Mouse (Mus musculus) large intestine, adult 2 months (tissue): ENCODE measurements around the gene Dhx32. TPM values are rescaled to one million over a fixed set of nuclear protein-coding genes. Genes with fewer than 3 reads are reported as not detected.

Source experiments
- DNase-seq: peaks from one replicate; pipeline ENCODE4 v3.0.0-alpha.2; 2012; ENCODE audit warnings: low read depth, low spot score
- WGBS: fragments of 180-500 bp; shearing (Covaris S2); methylation state at CpG from one replicate; pipeline ENCODE4 v1.1.7; 2018; 5-methylcytosine and 5-hydroxymethylcytosine counted together
- polyA plus RNA-seq: library from polyadenylated mRNA; depleted of rRNA; stranded (reverse); fragments of >200 nt; gene quantifications from 2 replicates; pipeline ENCODE4 v1.2.3, GENCODE M21; 2012

The Dhx32 gene
- polyA plus RNA-seq, 1 experiment, result 35.9 TPM

DNA sequence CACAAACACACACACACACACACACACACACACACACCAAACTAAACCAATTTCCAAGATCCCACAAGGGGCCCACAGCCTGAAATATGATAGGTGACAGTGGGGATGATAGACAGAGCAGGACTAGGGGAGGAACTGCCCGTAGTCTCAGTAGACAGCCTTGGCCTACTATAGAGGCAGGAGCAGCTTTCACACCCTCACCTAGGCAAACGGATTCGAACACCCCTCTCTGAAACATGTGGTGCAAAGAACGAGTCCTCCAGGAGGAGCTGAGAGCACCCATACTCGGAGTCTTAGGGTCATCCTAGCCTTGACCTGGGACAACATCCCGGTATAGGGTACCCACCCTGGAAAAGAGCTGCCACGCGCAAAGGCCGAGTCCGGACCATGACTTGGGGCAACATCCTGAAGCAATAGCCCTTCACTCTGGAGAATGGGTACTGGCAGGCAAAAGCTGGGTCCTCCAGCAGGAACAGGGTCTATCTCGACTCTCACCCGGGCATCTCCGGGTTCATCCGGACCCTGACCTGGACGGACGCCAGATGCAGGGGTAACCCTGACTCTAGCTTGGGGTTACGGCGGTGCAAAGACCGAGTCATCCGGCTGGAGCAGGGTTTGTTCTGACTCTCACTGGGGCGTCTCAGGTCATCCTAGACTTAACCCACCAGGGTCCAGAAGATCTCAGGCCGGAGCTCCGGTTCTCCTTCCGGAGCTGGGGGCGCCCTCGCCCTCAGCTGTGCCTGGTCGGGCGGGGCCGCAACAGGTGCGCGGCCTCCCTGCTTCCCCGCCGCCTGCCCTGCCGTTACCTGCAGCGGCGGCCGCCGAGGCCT is 6.5 kb downstream of the Dhx32 start:
- WGBS, result 3% methylated on average over 38 of the region's 38 CpGs
- no peak for DNase-seq

DNA sequence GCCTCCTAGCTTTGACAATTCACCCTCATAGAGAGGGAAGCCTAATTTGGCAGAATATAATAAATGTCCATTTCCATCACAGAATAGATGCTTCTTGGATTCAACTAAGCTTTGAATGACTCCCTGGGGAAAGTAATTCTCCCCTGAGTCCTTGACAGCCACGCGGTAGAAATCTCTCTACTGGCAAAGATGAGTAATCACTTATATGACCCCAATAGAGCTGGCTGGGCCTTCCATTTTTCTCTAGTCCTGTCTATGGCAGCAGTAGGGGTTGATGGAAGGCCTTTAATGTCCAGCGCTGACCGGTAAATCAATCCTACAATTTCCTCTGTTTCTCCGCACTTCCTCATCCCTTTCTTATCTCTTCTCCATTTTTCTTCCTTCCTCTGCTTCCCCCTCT is 7.3 kb downstream of the Dhx32 start:
- 29% methylated on average over 5 of the region's 5 CpGs for WGBS
- no peak for DNase-seq

DNA sequence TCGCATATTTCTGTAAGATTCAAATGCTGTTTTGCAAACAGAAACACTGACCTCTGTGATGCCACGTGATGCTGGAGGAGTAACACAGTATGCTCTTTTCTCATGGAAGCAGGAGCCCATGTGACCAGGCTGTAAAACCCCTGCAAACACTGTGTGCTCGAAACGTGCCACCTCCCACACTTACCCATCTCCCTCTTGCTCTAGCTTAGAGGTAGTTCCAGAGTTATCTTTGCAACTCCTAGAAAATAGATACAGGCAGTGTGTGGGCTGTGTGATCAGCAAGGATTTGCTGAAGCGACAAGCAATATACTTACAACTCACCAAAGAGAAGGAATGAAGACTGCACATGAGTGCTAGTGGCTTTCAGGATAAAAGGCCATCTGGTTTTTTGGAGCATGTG is 14.0 kb downstream of the Dhx32 start:
- WGBS, result 56% methylated on average over 5 of the region's 5 CpGs
- DNase-seq, result no peak

DNA sequence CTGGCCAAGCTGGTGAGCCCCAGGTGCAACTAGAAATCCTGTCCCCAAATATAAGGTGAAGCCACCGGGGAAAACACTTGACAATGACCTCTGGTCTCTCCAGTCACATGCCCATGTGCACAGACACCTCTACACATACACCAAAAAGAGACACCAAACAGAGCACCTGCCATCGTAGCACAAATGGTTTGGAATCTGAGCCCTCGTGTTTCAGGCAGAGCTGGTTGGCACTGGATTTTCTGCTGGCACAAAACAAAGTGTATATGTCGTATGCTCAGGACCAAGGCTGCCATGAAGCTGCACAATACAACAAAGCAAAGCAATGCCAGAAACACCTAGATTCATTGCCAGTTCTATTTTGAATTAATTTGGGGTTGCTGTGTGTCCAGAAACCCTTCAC is 14.5 kb downstream of the Dhx32 start:
- DNase-seq, result no peak
- WGBS, result 59% methylated on average over 4 of the region's 4 CpGs

DNA sequence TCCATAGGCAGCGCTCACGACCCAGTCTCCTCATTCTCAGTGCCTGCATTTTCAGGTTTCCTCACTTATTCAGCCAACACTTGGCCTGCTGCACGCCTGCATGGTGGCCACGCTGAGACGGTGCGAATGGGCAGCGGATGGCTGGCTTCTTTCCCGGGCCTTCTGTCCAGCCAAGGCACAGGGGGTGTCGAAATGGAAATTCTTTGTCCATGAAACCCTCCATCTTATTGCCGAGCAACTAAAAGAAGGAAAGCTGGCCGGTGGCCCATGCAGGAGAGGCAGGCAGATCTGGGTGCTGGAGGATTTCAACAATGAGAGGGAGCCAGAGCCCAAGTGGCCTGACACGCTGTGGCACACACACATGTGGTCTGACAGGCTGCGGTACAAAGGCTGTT is 16.7 kb downstream of the Dhx32 start:
- 82% methylated on average over 13 of the region's 13 CpGs for WGBS
- DNase-seq, result no peak

DNA sequence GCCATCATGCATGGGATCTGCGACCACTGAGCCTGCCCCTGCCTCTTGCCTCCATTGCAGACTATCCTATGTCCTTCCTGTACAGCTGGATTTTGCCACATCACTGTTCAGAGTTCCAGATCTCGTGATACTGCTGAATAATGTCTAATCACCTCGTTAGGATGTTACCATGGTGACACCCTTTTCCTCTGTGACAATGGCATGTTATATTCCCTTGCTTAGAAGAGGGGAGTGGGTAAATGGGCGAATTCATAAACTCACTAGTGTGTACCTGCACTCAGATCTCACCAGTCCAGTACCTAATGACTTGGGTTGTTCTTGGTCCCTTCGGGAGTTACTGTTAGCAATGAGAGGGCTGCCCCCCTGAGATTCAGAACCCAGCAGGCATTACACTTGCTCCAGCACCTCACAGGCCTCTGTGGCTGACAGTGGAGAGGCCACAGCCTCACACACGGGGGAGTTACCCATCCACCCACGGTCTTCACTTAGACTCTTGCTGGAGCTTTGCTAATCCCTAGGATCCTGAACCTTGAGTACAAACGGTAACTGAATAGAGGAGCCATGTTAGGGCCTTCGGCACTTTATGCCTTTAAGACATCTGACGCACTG is 17.2 kb downstream of the Dhx32 start:
- DNase-seq, result no peak
- WGBS, result 80% methylated on average over 10 of the region's 10 CpGs

DNA sequence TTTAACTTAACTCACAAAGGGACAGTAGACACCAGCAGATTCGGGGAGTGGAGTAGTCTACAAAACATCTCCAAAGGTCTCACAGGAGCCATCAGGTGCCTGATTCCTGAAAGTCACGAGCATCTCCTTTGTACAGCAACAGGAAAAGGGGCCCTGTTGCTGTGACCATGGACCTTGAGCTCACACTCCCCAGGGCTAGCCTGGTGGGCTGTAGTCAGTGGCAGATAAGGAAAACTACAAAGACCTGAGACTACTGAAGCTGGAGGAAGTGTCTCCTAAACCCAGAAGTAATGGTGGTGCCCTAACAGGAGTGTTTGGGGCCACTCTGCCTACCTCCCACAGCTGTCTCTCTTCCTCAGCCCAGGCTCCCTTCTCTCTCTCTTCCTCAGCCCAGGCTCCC is 18.1 kb downstream of the Dhx32 start:
- no peak for DNase-seq
- WGBS, result 64% methylated on average over 2 of the region's 2 CpGs

DNA sequence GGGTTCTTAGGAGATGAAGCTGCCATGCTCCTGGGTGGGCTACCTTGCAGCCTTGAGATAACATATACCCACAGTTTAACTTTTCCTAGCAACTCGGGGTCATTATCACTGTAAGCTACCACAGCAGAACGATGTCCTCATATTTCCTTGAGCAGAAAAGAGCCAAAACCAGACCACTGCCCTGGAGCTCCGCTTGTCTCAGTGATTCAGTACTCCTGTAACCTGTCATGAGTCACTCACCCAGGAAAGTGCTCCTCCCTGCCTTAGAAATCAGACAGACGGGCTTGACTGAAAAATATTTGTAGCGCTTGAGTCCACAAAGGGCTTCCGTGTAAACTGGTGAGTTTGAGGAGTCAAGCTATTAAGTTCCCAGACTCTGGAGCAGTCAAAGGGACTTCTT is 19.8 kb downstream of the Dhx32 start:
- no peak for DNase-seq
- WGBS, result 71% methylated on average over 6 of the region's 6 CpGs

DNA sequence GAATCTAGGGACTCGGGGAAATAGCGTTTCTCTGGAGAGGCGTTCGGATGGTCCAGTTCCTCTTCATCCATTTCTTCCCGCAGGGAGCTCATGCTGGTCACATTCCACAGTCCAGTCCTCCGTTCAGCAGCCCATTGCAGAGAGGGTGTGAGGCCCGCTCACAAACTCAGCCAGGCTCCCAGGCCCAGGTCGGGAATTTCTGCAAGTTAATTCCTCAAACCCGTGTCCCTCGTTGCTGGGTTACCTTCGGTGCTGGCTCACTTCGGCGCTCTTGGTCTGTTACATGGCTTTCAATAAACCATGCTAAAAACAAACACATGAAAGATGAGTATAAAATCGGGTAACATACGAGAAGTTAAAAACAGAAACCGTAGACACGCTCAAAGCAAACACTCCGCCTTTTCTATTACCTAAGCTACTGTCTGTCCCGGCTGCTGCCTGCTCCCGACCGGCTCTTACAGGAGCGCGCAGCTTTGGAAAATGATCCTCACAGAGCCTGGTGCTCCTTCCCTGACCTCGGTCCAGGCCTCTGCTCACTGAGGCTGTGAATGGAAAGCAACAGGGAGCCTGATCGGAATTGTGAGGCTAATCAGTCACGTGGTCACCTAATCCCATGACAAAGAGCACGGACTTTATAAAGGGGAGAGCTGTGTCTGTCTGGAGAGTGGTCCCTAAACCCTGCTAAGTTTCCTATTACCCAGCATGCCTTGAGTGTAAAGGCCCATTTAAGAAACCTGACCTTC is 22.7 kb downstream of the Dhx32 start:
- no peak for DNase-seq
- WGBS, result 69% methylated on average over 27 of the region's 27 CpGs

DNA sequence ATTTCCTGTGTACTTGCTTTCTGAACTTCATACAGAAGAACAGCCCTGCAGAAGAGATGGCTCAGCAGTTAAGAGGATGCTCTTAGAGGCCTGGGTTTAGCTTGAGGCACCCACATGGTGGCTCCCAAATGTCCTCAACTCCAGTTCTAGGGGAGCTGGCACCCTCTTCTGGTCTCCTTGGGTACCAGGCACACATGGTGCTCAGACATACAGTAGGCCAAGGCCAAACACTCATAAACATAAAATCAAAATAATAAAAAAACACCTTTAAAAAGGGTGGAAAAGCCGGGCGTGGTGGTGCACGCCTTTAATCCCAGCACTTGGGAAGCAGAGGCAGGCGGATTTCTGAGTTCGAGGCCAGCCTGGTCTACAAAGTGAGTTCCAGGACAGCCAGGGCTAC is 23.8 kb downstream of the Dhx32 start:
- 80% methylated on average over 5 of the region's 5 CpGs for WGBS
- DNase-seq, result no peak

DNA sequence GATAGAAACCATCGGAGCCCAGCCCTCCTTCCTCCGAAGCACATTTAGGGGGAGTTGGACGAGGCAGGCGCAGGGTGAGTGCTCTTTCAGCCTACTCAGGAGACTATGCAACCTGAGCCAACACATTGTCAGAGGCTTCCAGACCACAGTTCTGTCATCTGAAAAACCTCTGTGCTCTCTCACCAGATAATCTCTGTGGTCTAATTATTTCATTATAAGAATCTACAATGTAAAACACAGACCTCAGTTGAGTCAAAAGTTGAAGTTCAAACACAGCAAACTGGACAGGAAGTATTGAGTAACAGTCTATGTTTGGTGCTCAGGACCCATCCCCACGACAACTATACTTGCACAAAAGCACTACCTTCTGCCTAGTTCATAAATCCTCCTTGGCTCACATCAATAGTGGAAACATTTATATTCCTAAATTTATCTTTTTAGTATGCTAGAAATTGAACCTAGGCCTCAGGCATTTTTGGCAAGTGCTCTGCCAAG is 24.5 kb downstream of the Dhx32 start:
- WGBS, result 67% methylated on average over 5 of the region's 5 CpGs
- DNase-seq, result no peak

DNA sequence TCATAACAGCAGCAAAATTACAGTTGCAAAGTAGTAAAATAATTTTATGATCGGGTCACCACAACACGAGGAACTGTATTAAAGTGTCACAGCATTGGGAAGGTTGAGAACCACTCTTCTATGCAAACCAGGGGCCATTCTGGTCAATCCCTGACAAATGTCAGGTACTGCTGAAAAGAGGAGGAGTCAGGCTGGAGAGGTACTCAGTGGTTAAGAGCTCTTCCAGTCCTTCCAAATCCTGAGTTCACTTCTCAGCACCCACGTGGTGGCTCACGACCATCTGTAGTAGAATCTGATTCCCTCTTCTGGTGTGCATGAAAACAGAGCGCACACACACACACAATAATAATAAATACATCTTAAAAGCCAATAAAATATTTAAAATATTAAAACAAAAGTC is 31.4 kb downstream of the Dhx32 start:
- 53% methylated on average over 5 of the region's 5 CpGs for WGBS
- no peak for DNase-seq

DNA sequence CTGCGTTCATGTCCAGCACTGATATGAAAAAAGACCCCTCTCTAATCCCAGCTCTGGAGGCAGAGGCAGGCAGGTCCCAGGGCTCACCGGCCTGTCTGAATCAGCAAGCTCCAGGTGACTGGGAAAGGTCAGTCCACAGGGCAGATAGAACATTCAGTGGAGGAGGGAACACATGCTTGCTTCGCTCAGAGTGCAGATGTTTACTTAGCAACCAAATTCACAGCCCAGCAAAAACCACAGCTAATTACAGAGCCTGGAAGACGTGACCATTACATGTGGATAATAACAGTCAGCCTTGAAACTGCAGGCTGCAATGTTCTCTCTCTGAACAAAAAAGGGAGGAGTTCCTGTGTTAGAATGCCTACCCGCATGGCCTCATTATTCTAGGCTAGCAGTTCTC is 31.9 kb downstream of the Dhx32 start:
- WGBS, result 30% methylated on average over 5 of the region's 5 CpGs
- no peak for DNase-seq

DNA sequence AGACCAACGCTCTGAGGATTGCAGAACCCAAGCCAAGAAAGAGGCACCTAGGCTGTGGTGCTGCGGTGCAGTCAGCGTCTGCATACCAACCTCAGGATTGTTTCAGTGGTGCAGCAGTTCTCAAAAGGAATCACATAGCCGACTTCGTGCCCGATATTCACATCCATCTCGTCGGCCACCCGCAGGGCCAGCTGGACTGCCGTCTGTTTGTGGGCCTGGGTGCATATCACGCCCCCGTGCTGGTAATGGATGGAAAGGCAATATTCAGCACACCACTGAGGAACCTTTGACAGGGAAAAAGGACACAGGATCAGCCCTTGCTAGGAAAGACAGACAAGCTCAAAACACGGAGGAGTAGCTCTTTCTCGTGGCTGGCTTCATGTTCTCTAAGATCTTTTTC is 33.8 kb downstream of the Dhx32 start:
- 82% methylated on average over 14 of the region's 14 CpGs for WGBS
- DNase-seq, result no peak

DNA sequence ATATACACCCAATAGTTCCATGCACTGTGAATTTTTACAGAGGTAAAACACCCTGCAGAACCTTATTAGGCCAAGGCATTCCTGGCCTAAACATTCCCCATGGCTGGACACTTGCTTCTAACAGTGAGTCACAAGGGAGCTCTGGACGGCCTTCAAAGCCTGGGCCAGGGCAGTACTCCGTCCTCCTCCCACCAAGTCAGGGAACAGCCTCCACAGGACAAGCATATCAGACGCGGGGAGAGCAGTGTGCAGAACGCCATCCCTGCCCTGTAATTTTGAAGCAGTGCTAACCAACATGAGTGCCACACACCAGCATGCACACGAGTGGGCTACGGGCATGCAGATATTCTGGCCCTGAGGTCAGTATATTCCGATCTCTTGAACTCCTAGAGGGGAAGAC is 35.2 kb downstream of the Dhx32 start:
- WGBS, result 78% methylated on average over 8 of the region's 8 CpGs

DNA sequence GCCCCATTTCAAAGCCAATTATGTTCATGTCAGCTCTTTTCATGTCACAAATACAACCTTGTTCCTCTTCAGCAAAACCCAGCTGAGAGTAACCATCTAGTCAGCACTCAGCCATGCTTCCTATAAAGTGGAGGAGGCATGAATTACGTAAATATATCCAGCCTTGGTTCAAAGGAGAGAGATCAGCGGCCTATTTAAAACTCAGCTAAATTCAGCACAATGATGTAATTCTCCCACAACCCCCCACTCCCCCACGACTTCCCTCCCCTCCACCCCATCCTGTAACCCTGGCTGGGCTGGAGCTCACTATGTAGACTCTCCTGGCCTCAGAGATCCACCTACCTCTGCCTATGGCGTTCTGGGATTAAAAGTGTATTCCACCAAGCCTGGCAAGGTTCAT is 37.8 kb downstream of the Dhx32 start:
- 53% methylated on average over 4 of the region's 4 CpGs for WGBS
- DNase-seq, result no peak

More for the DNA sequence above, 35.2 kb downstream of the Dhx32 start:
- no peak for DNase-seq

DNA sequence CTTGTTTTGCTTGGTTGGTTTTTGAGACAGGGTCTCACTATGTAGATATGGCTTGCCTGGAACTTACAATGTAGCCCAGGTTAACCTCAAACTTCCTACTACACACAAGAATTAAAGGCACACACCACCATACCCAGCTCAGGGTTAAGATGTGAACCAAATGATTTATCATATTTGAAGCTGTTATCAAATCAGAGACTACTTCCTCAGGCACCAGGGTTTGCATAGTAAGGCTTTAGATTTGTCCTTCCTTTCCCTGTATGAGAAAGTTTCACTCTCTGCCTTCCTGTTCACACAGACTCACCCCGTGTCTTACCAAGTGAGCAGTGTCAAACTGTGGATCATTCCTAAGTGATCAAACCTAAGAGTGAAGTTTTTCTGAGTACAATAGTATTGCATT is 38.3 kb downstream of the Dhx32 start:
- WGBS, result 71% methylated on average over 1 of the region's 1 CpGs
- no peak for DNase-seq

DNA sequence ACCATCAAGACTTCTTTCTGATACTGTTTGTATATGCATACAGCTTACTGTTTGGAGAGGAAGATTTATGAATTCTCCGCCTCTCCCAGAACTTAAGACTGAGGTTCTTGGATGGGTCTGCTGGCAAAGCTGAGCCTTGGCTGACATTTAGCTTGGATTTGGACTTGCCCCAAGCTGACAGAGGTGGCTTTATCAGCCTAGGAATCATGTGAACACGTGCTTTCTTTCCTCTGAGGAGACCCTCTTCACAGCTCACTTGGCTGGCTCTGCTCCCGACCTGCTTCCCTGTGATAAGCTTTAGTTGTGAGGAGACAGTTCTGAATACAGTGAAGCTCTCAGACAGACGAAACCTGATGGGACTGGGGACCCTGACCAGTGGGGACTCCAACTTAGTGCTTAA is 38.9 kb downstream of the Dhx32 start:
- WGBS, result 71% methylated on average over 4 of the region's 4 CpGs
- DNase-seq, result no peak

DNA sequence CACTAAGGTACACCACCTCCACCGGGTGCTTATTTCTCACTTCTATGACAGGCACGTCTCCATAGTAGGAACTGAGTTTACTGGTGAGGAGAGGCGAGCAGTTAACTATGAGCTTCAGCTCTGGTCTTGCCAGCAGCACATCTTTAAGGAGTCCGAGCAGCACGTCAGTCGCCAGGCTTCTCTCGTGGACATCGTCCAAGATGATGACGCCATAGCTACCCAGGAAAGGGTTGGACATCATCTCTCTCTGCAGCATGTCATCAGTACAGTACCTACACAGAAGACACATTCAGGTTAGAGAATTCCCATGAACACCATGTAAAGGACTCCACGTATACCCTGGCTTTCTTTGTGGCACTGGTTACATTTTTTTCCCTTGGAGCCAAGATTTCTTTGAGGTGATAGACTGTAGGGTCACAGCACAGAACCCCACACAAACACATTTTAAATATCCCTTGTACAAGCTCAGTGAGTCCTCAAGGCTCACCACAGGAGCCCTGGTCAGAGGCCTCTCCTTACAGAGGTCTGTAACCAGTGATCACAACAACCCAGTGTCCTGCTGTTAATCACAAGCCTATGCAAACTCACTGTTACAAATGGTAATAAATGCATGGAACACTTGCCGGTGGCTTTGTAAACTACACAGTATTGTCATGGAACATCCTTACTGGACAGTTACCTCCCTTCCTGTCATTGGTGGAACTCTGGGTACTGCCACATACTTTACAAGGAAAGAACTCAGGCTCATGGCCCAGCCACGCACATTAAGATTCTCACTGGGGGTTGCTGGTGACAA is 39.8 kb downstream of the Dhx32 start:
- 83% methylated on average over 12 of the region's 12 CpGs for whole genome bisulfite sequencing

DNA sequence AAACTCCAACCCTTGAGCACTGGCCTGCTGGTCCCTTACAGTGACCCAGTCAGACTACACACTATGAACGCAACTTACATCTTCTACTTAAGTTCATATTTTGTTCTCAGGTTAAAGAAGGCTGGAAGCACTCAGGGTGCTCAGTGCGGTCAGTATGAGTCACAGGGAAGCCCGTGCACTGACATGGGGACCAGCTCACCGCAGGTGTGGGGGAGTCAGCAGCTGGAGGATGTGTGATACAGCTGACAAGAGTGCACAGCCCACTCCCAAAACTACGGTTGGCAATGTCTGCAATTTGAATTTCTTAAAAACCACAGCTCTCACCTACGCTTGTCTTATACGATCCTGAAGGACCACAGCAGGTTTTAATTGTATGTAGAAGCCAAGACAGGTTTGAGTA is 42.0 kb downstream of the Dhx32 start:
- WGBS, result 93% methylated on average over 7 of the region's 7 CpGs
- no peak for DNase-seq

More for the DNA sequence above, 39.8 kb downstream of the Dhx32 start:
- no peak for DNase-seq
